Mouse (Mus musculus): ENCODE measurements at regions not wholly inside any gene's neighbourhood (a gene's known extent, or its start where the extent isn't known, plus 50 kb on each side); places are given as distances from the start of the nearest gene placed in this dataset.
"Not testable (repeated sequence)": the region's sequence is repeated elsewhere in the genome, so short reads cannot be mapped to it uniquely, and the experiment has no call there.

GRCm38 (mm10) chr12:70655411-70655811, 169.9 kb upstream of the Frmd6 start:
- Histone ChIP-seq H3K36me3 (ENCODE audit: control insufficient read depth, insufficient read depth, low read length) (no peaks in the 10 kb centered on the region), H3K27ac (replicated peaks; ENCODE audit: low read depth, low read length) (no peak overlapping the region), H3K4me2 (ENCODE audit: low read depth, severe bottlenecking) (no peak overlapping the region), H3K9ac (ENCODE audit: low read length) (no peak overlapping the region), H3K4me3 (ENCODE audit: low read depth, low read length) (no peak overlapping the region), H3K9me3 (ENCODE audit: control insufficient read depth, low read length) (no peaks in the 10 kb centered on the region), H3K4me1 (ENCODE audit: control insufficient read depth, insufficient read depth, low read length) (no peaks in the 10 kb centered on the region), H3K27me3 (ENCODE audit: control insufficient read depth, insufficient read depth, low read length) (no peaks in the 10 kb centered on the region)
- ATAC-seq (ENCODE audit: insufficient number of reproducible peaks, low FRiP score, low TSS enrichment, low read depth) (no peak), DNase-seq (ENCODE audit: low spot score) (no peak)
- 85% methylated on average over 2 of the region's 2 CpGs for WGBS

DNA sequence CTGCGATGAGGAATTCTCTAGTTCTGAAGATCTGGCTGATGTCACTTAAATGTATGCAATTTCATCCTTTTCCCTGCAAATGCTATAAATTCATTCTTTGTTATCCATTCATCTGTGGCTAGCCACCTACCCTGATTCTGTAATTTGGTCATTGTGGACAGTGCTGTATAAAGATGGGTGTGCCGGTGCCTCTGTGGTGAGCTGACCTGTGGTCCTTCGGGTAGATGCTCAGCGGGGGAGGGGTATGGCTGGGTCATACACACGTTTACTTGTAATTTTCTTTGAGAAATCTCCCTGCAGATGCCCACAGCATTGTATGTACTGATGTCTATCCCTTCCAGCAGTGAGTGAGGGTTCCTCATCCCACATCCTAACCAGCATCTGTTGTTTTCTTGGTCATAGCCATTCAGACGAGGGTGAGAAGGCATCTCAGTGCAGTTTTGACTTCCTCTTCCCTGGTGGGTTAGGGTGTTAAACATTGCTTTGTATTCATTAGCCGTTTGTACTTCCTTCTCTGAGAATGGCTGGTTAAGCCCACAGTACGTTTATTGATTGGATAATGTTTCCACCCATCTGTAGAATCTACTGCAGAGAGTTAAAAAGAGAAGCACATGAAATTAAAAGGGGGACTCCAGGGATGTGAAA, 169.3 kb upstream of the Frmd6 start:
- Histone ChIP-seq H3K4me2 (ENCODE audit: low read depth, severe bottlenecking) (no peak overlapping the region), H3K36me3 (ENCODE audit: control insufficient read depth, insufficient read depth, low read length) (no peaks in the 10 kb centered on the region), H3K27ac (replicated peaks; ENCODE audit: low read depth, low read length) (no peak overlapping the region), H3K9ac (ENCODE audit: low read length) (no peak overlapping the region), H3K4me3 (ENCODE audit: low read depth, low read length) (no peak overlapping the region), H3K27me3 (ENCODE audit: control insufficient read depth, insufficient read depth, low read length) (no peaks in the 10 kb centered on the region), H3K9me3 (ENCODE audit: control insufficient read depth, low read length) (no peaks in the 10 kb centered on the region), H3K4me1 (ENCODE audit: control insufficient read depth, insufficient read depth, low read length) (no peaks in the 10 kb centered on the region)
- ATAC-seq (ENCODE audit: insufficient number of reproducible peaks, low FRiP score, low TSS enrichment, low read depth): no peak
- WGBS: 69% methylated on average over 8 of the region's 8 CpGs
- DNase-seq (ENCODE audit: low spot score): no peak

- 48% methylated on average over 7 of the region's 7 CpGs for WGBS
- no peak overlapping the region for H3K4me3 ChIP-seq (ENCODE audit: low read depth, low read length)
- H3K27ac ChIP-seq (replicated peaks; ENCODE audit: low read depth, low read length): no peak overlapping the region
- H3K36me3 ChIP-seq (ENCODE audit: control insufficient read depth, insufficient read depth, low read length): no peaks in the 10 kb centered on the region
- no peaks in the 10 kb centered on the region for H3K27me3 ChIP-seq (ENCODE audit: control insufficient read depth, insufficient read depth, low read length)
- H3K4me2 ChIP-seq (ENCODE audit: low read depth, severe bottlenecking): no peak overlapping the region
- no peak overlapping the region for H3K9ac ChIP-seq (ENCODE audit: low read length)
- no peaks in the 10 kb centered on the region for H3K9me3 ChIP-seq (ENCODE audit: control insufficient read depth, low read length)
- ATAC-seq (ENCODE audit: insufficient number of reproducible peaks, low FRiP score, low TSS enrichment, low read depth) (no peak), DNase-seq (ENCODE audit: low spot score) (no peak)
- no peaks in the 10 kb centered on the region for H3K4me1 ChIP-seq (ENCODE audit: control insufficient read depth, insufficient read depth, low read length)
Observed at GRCm38 (mm10) chr12:70656805-70657492, 168.4 kb upstream of the Frmd6 start.

- Histone ChIP-seq H3K4me3 (ENCODE audit: low read depth, low read length) (no peak overlapping the region), H3K9ac (ENCODE audit: low read length) (no peak overlapping the region), H3K27me3 (ENCODE audit: control insufficient read depth, insufficient read depth, low read length) (no peaks in the 10 kb centered on the region), H3K9me3 (ENCODE audit: control insufficient read depth, low read length) (no peaks in the 10 kb centered on the region), H3K4me1 (ENCODE audit: control insufficient read depth, insufficient read depth, low read length) (no peaks in the 10 kb centered on the region), H3K4me2 (ENCODE audit: low read depth, severe bottlenecking) (no peak overlapping the region), H3K27ac (replicated peaks; ENCODE audit: low read depth, low read length) (no peak overlapping the region), H3K36me3 (ENCODE audit: control insufficient read depth, insufficient read depth, low read length) (no peaks in the 10 kb centered on the region)
- WGBS: 81% methylated on average over 3 of the region's 3 CpGs
- ATAC-seq (ENCODE audit: insufficient number of reproducible peaks, low FRiP score, low TSS enrichment, low read depth) (no peak), DNase-seq (ENCODE audit: low spot score) (no peak)
Observed at GRCm38 (mm10) chr12:70657493-70657810, 167.9 kb upstream of the Frmd6 start.

DNA sequence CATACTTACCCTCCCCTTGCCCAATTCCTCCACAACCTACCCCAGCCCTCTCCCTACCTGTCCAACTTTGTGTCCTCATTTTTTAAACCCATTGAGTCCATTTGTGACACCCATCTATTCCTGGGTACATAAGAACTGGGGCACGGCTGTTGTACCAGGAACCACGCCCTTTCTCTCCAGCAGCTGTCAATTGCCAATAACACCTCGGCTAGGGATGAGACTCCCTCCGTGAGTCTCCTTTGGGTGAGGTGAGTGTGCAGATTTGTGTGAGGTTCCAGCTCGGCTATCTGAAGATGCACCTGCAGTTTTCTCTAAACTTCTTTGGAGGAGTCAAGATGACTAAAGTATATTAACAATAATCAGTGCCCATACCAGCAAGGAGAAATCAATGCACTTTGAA, 167.2 kb upstream of the Frmd6 start:
- ATAC-seq (ENCODE audit: insufficient number of reproducible peaks, low FRiP score, low TSS enrichment, low read depth) (no peak), DNase-seq (ENCODE audit: low spot score) (no peak)
- Histone ChIP-seq H3K4me1 (ENCODE audit: control insufficient read depth, insufficient read depth, low read length) (no peaks in the 10 kb centered on the region), H3K36me3 (ENCODE audit: control insufficient read depth, insufficient read depth, low read length) (no peaks in the 10 kb centered on the region), H3K9me3 (ENCODE audit: control insufficient read depth, low read length) (no peaks in the 10 kb centered on the region), H3K27ac (replicated peaks; ENCODE audit: low read depth, low read length) (no peak overlapping the region), H3K4me3 (ENCODE audit: low read depth, low read length) (no peak overlapping the region), H3K4me2 (ENCODE audit: low read depth, severe bottlenecking) (no peak overlapping the region), H3K27me3 (ENCODE audit: control insufficient read depth, insufficient read depth, low read length) (no peaks in the 10 kb centered on the region), H3K9ac (ENCODE audit: low read length) (no peak overlapping the region)
- 87% methylated on average over 5 of the region's 5 CpGs for WGBS

GRCm38 (mm10) chr12:70660388-70660787, 164.9 kb upstream of the Frmd6 start:
- H3K9me3 ChIP-seq (ENCODE audit: control insufficient read depth, low read length): no peaks in the 10 kb centered on the region
- no peak overlapping the region for H3K4me2 ChIP-seq (ENCODE audit: low read depth, severe bottlenecking)
- WGBS: 86% methylated on average over 4 of the region's 4 CpGs
- no peaks in the 10 kb centered on the region for H3K4me1 ChIP-seq (ENCODE audit: control insufficient read depth, insufficient read depth, low read length)
- H3K9ac ChIP-seq (ENCODE audit: low read length): no peak overlapping the region
- H3K4me3 ChIP-seq (ENCODE audit: low read depth, low read length): no peak overlapping the region
- no peaks in the 10 kb centered on the region for H3K27me3 ChIP-seq (ENCODE audit: control insufficient read depth, insufficient read depth, low read length)
- DNase-seq (ENCODE audit: low spot score) (no peak), ATAC-seq (ENCODE audit: insufficient number of reproducible peaks, low FRiP score, low TSS enrichment, low read depth) (no peak)
- H3K36me3 ChIP-seq (ENCODE audit: control insufficient read depth, insufficient read depth, low read length): no peaks in the 10 kb centered on the region
- no peak overlapping the region for H3K27ac ChIP-seq (replicated peaks; ENCODE audit: low read depth, low read length)

- WGBS: 90% methylated on average over 5 of the region's 8 CpGs
- not testable (repeated sequence) for DNase-seq (ENCODE audit: low spot score); H3K4me3 ChIP-seq (ENCODE audit: low read depth, low read length); H3K9me3 ChIP-seq (ENCODE audit: control insufficient read depth, low read length); H3K27ac ChIP-seq (replicated peaks; ENCODE audit: low read depth, low read length); H3K36me3 ChIP-seq (ENCODE audit: control insufficient read depth, insufficient read depth, low read length); H3K4me1 ChIP-seq (ENCODE audit: control insufficient read depth, insufficient read depth, low read length); H3K9ac ChIP-seq (ENCODE audit: low read length); ATAC-seq (ENCODE audit: insufficient number of reproducible peaks, low FRiP score, low TSS enrichment, low read depth); H3K4me2 ChIP-seq (ENCODE audit: low read depth, severe bottlenecking); H3K27me3 ChIP-seq (ENCODE audit: control insufficient read depth, insufficient read depth, low read length)
Observed at GRCm38 (mm10) chr12:70668158-70668557, 157.2 kb upstream of the Frmd6 start.

DNA sequence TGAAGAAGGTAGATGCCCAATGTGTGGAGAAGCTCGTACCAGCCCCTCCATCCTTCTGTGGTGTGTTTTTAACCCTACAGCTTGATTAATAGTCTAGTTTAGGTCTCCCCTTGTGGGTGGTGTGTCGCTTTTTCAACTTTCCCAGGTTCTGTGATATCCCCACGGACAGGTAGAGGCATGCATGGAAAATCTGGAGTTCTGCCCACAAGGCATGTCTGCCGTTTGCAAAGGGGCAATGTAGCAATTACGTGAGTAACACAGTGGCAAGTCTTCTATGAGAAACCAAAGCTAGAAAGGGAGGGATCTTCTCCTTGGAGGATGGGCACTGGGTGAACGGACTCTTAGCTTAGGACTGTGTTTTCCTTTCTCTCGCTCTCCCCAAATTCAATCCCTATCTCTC, 153.2 kb upstream of the Frmd6 start:
- H3K27ac ChIP-seq (replicated peaks; ENCODE audit: low read depth, low read length): no peak overlapping the region
- no peaks in the 10 kb centered on the region for H3K4me1 ChIP-seq (ENCODE audit: control insufficient read depth, insufficient read depth, low read length)
- H3K9ac ChIP-seq (ENCODE audit: low read length): no peak overlapping the region
- no peak for DNase-seq (ENCODE audit: low spot score)
- WGBS: 81% methylated on average over 7 of the region's 7 CpGs
- ATAC-seq (ENCODE audit: insufficient number of reproducible peaks, low FRiP score, low TSS enrichment, low read depth): no peak
- H3K27me3 ChIP-seq (ENCODE audit: control insufficient read depth, insufficient read depth, low read length): no peaks in the 10 kb centered on the region
- no peak overlapping the region for H3K4me3 ChIP-seq (ENCODE audit: low read depth, low read length)
- H3K4me2 ChIP-seq (ENCODE audit: low read depth, severe bottlenecking): no peak overlapping the region
- no peaks in the 10 kb centered on the region for H3K36me3 ChIP-seq (ENCODE audit: control insufficient read depth, insufficient read depth, low read length)
- H3K9me3 ChIP-seq (ENCODE audit: control insufficient read depth, low read length): no peaks in the 10 kb centered on the region

DNA sequence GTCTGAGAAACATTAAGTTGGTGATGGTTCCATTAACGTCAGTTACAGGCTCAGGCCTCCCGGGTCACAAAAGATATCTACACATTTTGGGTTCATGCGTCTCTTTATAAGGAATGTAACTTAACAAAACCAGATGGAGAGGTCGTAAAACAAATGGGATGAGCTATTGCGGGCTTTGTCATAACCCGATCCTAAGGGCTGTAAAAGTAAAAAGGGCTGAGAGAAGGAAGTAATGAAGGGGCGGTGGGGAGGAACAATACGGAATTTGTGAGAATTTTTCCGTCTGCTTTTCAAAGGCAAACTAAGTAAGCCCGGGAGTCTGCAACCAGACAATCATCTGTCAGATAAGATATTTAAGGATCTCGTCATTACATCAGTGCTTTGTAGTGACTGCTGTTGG, 152.1 kb upstream of the Frmd6 start:
- H3K9me3 ChIP-seq (ENCODE audit: control insufficient read depth, low read length): no peaks in the 10 kb centered on the region
- H3K27me3 ChIP-seq (ENCODE audit: control insufficient read depth, insufficient read depth, low read length): no peaks in the 10 kb centered on the region
- H3K36me3 ChIP-seq (ENCODE audit: control insufficient read depth, insufficient read depth, low read length): no peaks in the 10 kb centered on the region
- no peak overlapping the region for H3K4me2 ChIP-seq (ENCODE audit: low read depth, severe bottlenecking)
- H3K4me3 ChIP-seq (ENCODE audit: low read depth, low read length): no peak overlapping the region
- H3K27ac ChIP-seq (replicated peaks; ENCODE audit: low read depth, low read length): no peak overlapping the region
- no peak for ATAC-seq (ENCODE audit: insufficient number of reproducible peaks, low FRiP score, low TSS enrichment, low read depth)
- 55% methylated on average over 11 of the region's 11 CpGs for WGBS
- H3K9ac ChIP-seq (ENCODE audit: low read length): no peak overlapping the region
- H3K4me1 ChIP-seq (ENCODE audit: control insufficient read depth, insufficient read depth, low read length): no peaks in the 10 kb centered on the region
- no peak for DNase-seq (ENCODE audit: low spot score)
